Mouse (Mus musculus): ENCODE measurements around the gene Mageb2. TPM values are rescaled to one million over a fixed set of nuclear protein-coding genes. Genes with fewer than 3 reads are reported as not detected.
"Not testable (repeated sequence)": the region's sequence is repeated elsewhere in the genome, so short reads cannot be mapped to it uniquely, and the experiment has no call there.

The Mageb2 gene
- total RNA-seq (2015): not detected in 2 replicates
- total RNA-seq (2017): not detected in 2 replicates

DNA sequence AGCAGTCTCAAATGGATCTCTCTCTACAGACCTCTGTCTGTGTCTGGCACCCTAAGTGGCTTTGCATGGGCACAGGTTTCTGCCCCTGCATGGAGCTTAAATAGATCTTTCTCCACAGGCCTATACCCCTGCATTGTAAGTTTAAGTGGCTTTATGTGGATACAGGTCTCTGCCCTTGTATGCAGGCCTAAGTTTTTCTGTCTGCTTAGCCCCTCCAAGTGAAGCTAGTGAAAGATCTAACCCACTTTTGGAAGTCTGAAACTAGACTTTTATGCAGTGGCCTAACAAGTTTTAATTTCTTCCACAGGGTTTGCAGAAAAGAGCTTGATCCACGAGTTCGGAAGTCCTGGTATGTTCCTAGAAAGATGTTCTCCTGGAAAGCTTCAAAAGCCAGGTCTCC is at the start of gene Mageb2:
Mageb2 (plus strand) TSS at position 301 of the 400 bp plus-strand sequence.
- not testable (repeated sequence) for ATAC-seq (replicated peaks; ENCODE audit: poor library complexity)

DNA sequence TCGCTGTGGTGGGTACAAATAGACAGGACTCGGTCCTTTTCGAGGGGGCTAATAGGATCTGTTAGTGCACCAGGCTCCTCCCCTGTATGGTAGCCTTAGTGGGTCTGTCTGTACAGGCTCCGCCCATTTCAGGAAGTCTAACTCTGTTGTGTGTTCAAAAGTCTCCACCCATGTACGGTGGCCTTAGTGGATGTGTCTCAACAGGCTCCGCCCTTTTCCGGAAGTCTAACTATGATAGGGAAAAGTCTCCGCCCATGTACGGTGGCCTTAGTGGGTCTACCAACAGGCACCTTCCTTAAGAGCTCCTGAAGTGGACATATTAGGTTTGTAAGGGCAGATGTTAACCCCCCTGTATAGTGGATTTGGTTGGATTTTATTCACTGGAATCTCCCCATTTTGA is 18.2 kb upstream of the Mageb2 start:
- not testable (repeated sequence) for ATAC-seq (replicated peaks; ENCODE audit: poor library complexity)

Other genes starting within 250 kb of the Mageb2 start
- gene Gm5072, start 60.8 kb downstream of the Mageb2 start, total RNA-seq (2015): not detected in 2 replicates
- gene Gm5072, start 60.8 kb downstream of the Mageb2 start, total RNA-seq (2017): not detected in 2 replicates
- not detected in 2 replicates for gene Gm8914, start 148.4 kb downstream of the Mageb2 start, total RNA-seq (2015)
- not detected in 2 replicates for gene Gm8914, start 148.4 kb downstream of the Mageb2 start, total RNA-seq (2017)
- gene 1700084M14Rik, start 244.2 kb downstream of the Mageb2 start, total RNA-seq (2015): not detected in 2 replicates
- not detected in 2 replicates for gene 1700084M14Rik, start 244.2 kb downstream of the Mageb2 start, total RNA-seq (2017)

Data from megakaryocyte progenitor cell, adult 5-6 weeks (primary cell).